Mouse (Mus musculus): ENCODE measurements around the gene Ampd3.

DNA sequence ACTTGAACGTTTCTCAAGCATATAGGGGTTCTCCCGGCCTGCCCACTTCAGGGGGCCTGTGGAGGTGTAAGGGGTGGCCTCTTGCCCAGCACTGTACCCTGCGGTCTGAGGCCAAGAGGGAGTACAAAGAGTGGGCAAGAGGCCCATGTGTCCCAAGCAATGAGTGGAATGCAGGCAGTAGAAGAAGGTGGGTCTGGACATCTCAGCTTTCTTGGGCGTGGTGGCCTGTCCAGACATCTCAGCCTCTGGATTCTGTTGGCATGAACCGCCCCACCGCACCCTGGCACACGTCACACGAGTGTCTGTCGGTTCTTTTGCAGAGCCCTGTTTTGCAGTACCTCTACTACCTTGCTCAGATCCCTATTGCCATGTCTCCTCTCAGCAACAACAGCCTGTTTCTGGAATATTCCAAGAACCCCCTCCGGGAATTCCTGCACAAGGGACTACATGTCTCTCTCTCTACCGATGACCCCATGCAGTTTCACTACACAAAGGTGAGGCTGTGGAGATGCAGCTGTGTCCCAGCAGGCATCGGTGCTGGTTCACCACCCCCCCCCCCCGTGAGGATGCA lies 39.5 kb downstream of the Ampd3 start:
- TF ChIP-seq CTCF (IDR thresholded peaks at IDR 0.05; ENCODE audit: control insufficient read depth, insufficient read depth, insufficient replicate concordance, low read depth, low read length) (no peak), POLR2A (IDR thresholded peaks at IDR 0.05; ENCODE audit: control insufficient read depth, low read depth, low read length) (no peak)

Data from testis, adult 2 months (tissue).